Mouse (Mus musculus) adrenal gland, adult 8-10 months (tissue): ENCODE measurements around the gene Ctdspl. TPM values are rescaled to one million over a fixed set of nuclear protein-coding genes. Genes with fewer than 3 reads are reported as not detected.

Source experiments
- DNase-seq: peaks from one replicate; pipeline ENCODE4 v3.0.0; 2022
- total RNA-seq, 4 experiments: library from RNA; stranded (reverse); gene quantifications; 2 replicates each; pipeline ENCODE4 v1.2.4; 2022

Gene Ctdspl
- total RNA-seq, 4 experiments from 2014 or later, result 22.0 to 35.1 (median 28.0) TPM

DNA sequence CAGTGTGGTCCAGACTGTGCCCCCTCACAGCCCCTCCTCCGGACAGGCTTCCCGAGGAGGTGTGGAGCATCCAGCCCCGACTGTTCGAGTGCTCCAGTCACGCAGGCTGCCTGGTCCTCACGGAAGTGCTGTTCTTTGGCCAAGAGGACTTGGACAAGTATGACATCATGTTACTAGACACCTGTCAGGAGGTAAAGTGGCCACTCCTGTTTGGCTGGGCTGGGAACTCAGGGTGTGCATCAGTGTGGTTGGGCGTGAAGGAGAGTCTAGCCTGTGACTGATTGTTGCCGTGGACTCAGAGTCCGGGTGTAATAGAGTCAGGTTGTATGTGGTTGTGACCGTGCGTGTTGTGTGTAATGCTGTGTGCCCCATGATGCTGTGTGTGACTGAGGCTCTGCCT, 142.0 kb downstream of the Ctdspl start:
- DNase-seq, result no peak

GRCm38 (mm10) chr9:119070173-119070825, 144.0 kb downstream of the Ctdspl start:
- DNase-seq, result no peak

GRCm38 (mm10) chr9:119071786-119072185, 145.5 kb downstream of the Ctdspl start:
- DNase-seq, result no peak

GRCm38 (mm10) chr9:119073184-119073895, 147.1 kb downstream of the Ctdspl start:
- DNase-seq, result no peak

DNA sequence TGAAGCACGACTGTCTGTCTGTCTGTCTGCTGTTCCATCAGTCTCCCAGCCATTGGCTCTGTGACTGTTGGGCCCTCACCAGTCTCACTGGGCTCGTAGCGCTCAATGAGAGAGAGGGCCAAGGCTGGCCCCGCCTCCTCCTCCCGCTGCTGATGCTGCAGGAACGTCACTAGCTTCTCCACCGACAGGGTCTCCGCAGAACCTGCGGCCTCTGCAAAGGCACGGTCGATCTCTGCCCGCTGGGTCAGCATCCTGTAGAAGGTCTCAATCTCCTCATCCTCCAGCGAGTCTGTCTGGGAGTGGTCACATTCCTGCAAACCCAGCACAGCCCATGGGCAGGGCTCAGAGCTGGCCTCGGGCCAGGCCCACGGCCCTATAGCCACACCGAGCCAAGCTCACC, 149.4 kb downstream of the Ctdspl start:
- no peak for DNase-seq

GRCm38 (mm10) chr9:119080040-119080675, 153.9 kb downstream of the Ctdspl start:
- no peak for DNase-seq

- DNase-seq, result no peak
These were observed 155.8 kb downstream of the Ctdspl start for GRCm38 (mm10) chr9:119082039-119082438.

GRCm38 (mm10) chr9:119082656-119083430, 156.6 kb downstream of the Ctdspl start:
- DNase-seq, result no peak

- no peak for DNase-seq
These were observed 157.7 kb downstream of the Ctdspl start for GRCm38 (mm10) chr9:119083966-119084365.

DNA sequence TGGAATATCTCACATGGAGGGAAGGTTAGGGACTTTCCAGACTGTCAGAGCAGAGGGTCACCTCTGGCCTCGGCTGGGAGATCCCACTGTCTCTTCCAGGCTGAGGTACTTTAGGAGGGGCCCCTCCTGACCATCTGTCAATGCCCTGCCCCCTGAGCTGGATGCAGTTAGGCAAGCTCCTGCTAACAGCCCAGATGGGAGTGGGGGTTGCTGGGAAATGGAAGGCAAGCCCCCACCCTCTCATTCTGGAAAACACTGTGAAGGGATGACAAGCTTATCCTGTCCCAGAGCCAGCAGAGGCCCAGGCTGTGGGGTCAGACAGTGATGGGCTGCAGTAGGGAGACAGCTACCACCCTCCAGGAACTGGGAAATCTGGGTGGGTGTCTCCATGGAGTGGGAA, 160.2 kb downstream of the Ctdspl start:
- no peak for DNase-seq

GRCm38 (mm10) chr9:119087309-119087708, 161.1 kb downstream of the Ctdspl start:
- no peak for DNase-seq

GRCm38 (mm10) chr9:119088148-119088801, 162.0 kb downstream of the Ctdspl start:
- DNase-seq, result peak; percentile 94

GRCm38 (mm10) chr9:119089437-119089836, 163.2 kb downstream of the Ctdspl start:
- no peak for DNase-seq

DNA sequence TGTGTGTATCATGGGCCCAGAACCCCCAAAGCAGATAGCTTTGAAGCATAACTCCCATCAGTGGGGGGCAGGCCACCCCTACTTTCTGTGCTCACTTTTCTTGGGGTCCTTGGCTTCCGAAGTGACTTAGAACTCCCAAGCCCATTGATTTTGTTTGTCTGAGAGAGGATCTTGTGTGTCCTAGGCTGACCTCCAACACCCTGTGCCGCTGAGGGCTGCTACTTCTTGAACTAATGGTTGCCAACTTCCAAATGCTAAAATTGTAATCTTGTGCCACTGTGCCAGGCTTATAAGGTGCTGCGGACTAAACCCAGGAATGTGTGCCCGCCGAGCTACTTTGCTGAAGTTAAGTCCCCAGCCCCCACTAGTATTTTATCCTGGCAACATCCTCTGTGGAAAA, 164.2 kb downstream of the Ctdspl start:
- no peak for DNase-seq

- DNase-seq, result no peak
These were observed 165.5 kb downstream of the Ctdspl start for GRCm38 (mm10) chr9:119091581-119092310.

- DNase-seq, result no peak
These were observed 166.5 kb downstream of the Ctdspl start for GRCm38 (mm10) chr9:119092473-119093418.
